Mouse (Mus musculus) layer of hippocampus, adult 6 months (tissue): ENCODE data around the gene Cabin1. TPM values are rescaled to one million over a fixed set of nuclear protein-coding genes. Genes with fewer than 3 reads are reported as not detected.

Source experiments
- long read RNA-seq, 2 experiments: library from polyadenylated mRNA; unstranded; transcript quantifications; one replicate each; pipeline ENCODE4 v2.0.0; 2019 to 2020
- polyA plus RNA-seq: library from polyadenylated mRNA; unstranded; fragments of <200 nt; fragmentation: Nextera tagmentation; gene quantifications from 2 replicates; pipeline ENCODE4 v1.2.3, GENCODE M21; 2021

Cabin1 gene
- polyA plus RNA-seq, result 15.1 and 22.2 TPM in 2 replicates
- long read RNA-seq, experiment 1, partial matches to known transcripts, result 21 of 27 reads
- long read RNA-seq, experiment 1, other reads (novel, unspliced or antisense), result 5 of 27 reads
- long read RNA-seq, experiment 2, partial matches to known transcripts, result 45 of 72 reads
- long read RNA-seq, experiment 2, other reads (novel, unspliced or antisense), result 26 of 72 reads

DNA sequence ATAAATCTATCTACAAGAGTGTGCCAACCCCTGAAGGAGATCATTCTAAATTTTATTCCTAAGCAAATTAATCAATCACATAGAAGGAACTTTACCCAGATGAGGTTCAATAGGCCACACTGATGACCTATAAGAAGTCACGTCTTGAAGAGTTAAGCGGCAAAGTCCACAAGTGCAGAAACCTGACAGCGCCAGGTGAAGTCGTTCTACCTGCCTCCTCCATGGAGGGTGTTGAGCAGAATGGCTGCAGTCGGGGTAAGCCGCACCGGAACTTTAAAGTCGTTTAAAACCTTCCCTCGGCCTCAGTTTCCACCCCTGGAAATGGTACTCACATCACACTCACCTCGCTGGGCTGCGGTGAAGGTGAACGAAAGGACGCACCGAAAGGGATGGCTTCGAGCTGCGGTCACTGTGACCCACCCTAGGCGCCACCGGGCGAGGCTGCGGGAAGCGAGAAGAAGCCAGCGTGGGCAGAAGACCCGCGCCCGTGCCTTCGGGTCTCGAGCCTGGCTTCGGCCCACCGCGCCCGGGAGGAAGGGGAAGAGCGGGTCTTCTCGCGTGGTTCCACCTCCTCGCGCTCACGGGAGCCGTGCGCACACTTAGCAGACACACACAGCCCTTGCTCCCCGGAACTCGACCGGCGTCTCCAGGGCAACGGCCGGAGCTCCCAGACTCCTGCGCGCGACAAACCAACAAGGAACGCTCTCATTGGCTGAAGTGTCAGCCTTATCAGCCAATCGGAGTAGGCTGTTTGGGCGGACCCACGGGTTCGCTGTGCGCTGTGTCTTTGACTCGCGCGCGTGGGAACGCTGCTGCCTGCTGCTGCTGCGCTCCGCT lies at the start of gene Cabin1:
Gene Cabin1 (minus strand): TSS at position 660 of the 837 bp plus-strand sequence.

DNA sequence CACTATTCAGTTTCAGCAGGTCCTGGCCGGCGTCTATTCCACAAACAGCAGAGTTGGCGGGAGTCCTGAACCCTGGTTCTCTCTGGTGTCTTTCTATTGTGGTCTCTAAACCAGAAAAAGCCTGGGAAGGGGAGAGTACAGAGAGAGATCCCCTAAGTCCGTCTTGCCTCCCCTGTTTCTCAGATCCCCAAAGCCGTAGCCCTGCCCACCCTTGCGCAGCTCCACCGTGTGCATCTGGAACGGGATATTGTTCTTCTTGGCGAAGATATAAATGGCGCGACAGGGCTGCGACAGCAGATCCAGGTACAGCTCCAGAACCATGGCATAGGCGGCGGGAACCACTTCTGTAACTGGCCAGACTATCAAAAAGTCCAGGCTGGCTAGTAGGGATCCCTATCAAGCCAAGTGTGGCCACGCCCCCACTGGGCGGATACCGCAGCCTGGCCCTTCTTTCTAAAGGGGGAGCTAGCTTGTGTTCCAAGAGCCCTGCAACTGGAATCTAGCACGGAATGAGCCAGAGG lies 34.1 kb upstream of the Cabin1 start, which contains the start of gene Gstt1:
Gene Gstt1 (minus strand): TSS at position 409 of the 521 bp plus-strand sequence.

GRCm38 (mm10) chr10:75780769-75781578 lies 16.8 kb upstream of the Cabin1 start, which contains the start of the genes Gm20441 and Gstt3:
TSS of gene Gm20441 (minus strand) at chr10:75780954.
TSS of gene Gstt3 (minus strand) at chr10:75781414.

GRCm38 (mm10) chr10:75772795-75773664 lies 8.9 kb upstream of the Cabin1 start, which contains the start of gene Ddt:
TSS of gene Ddt (minus strand) at chr10:75773414.

DNA sequence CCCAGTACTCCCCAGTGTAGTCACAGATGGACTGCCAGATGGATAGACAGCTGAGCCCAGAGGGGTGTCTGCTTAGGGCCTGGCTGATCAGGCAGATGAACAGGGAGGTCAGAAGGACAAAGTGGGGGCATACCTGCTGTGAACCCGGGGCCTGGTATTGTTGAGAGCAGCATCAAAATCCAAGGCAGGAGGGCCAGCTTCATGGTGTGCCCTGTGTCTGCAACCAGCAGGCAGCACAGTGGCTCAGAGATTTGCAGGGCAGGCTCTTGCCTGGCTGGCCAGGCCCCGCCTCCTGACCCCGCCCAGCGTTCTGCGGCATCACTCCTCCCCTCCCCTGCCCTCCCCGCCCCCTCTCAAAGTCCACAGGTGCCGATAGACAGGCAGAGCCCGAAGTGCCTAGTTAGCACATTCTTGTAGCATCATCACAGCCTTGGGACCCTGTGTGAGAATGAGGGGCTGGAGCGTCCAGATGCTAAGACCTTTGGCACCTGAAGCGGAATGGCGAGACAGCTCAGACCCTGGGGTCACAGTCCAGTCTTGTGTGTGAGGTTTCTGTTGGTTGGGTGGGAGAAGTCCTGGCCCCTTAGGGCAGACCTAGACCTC lies 120.3 kb downstream of the Cabin1 start, which contains the start of gene Susd2:
Gene Susd2 (minus strand): TSS at position 268 of the 603 bp plus-strand sequence.

Other genes with a start within 250 kb of the Cabin1 start
- 84.9 and 85.0 TPM in 2 replicates for gene Snrpd3, start 246.8 kb downstream of the Cabin1 start, polyA plus RNA-seq
- gene Gucd1, start 246.4 kb downstream of the Cabin1 start, polyA plus RNA-seq, result 6.4 and 6.5 TPM in 2 replicates
- 1.3 and 1.7 TPM in 2 replicates for gene Lrrc75b, start 204.0 kb downstream of the Cabin1 start, polyA plus RNA-seq
- gene Ggt1, start 202.7 kb downstream of the Cabin1 start, polyA plus RNA-seq, result 2.2 and 2.7 TPM in 2 replicates
- 0.77 and 1.4 TPM in 2 replicates for gene Ggt5, start 175.0 kb downstream of the Cabin1 start, polyA plus RNA-seq
- 0.92 and 1.4 TPM in 2 replicates for gene Susd2, start 120.3 kb downstream of the Cabin1 start, polyA plus RNA-seq
- 194 and 202 TPM in 2 replicates for gene Ddt, start 9.1 kb upstream of the Cabin1 start, polyA plus RNA-seq
- not detected in 2 replicates for gene Gm20441, start 16.6 kb upstream of the Cabin1 start, polyA plus RNA-seq
- 8.2 and 13.6 TPM in 2 replicates for gene Gstt3, start 17.1 kb upstream of the Cabin1 start, polyA plus RNA-seq
- 38.2 and 46.0 TPM in 2 replicates for gene Gstt1, start 34.2 kb upstream of the Cabin1 start, polyA plus RNA-seq
- not detected in 2 replicates for gene Gstt4, start 58.2 kb upstream of the Cabin1 start, polyA plus RNA-seq
- 5.4 and 8.1 TPM in 2 replicates for gene Gstt2, start 73.1 kb upstream of the Cabin1 start, polyA plus RNA-seq
- 1,436 and 1,590 TPM in 2 replicates for gene Mif, start 95.9 kb upstream of the Cabin1 start, polyA plus RNA-seq
- gene Derl3, start 129.1 kb upstream of the Cabin1 start, polyA plus RNA-seq, result 2.1 and 2.3 TPM in 2 replicates
- 110 and 116 TPM in 2 replicates for gene Smarcb1, start 157.3 kb upstream of the Cabin1 start, polyA plus RNA-seq
- gene Chchd10, start 168.8 kb upstream of the Cabin1 start, polyA plus RNA-seq, result 1,305 and 1,353 TPM in 2 replicates
- gene Mmp11, start 172.2 kb upstream of the Cabin1 start, polyA plus RNA-seq, result 1.3 and 1.4 TPM in 2 replicates
- gene Gm867, start 176.3 kb upstream of the Cabin1 start, polyA plus RNA-seq, result 0.13 and 0.26 TPM in 2 replicates
- gene Vpreb3, start 178.7 kb upstream of the Cabin1 start, polyA plus RNA-seq, result 0.26 TPM in 1 of 2 replicates, not detected in the other
- not detected in 2 replicates for gene Gm5134, start 190.2 kb upstream of the Cabin1 start, polyA plus RNA-seq